Mouse (Mus musculus) bone marrow macrophage, adult 2 months (primary cell): ENCODE measurements around the gene Dis3. TPM values are rescaled to one million over a fixed set of nuclear protein-coding genes. Genes with fewer than 3 reads are reported as not detected.
A peak's percentile ranks its signal among the peaks of the same experiment; 100 is the strongest.

ENCODE experiments used
- H3K27ac ChIP-seq: 2 replicates; pipeline ENCODE4 v1.5.1; 2012; ENCODE audit warnings: low read depth, low read length; ENCODE audit not compliant: insufficient read depth
- H3K4me1 ChIP-seq: 2 replicates; pipeline ENCODE4 v1.6.1; 2012; ENCODE audit warnings: low read length; ENCODE audit not compliant: control insufficient read depth, insufficient read depth
- H3K4me3 ChIP-seq: 2 replicates; pipeline ENCODE4 v1.5.1; 2012; ENCODE audit warnings: mild to moderate bottlenecking, low read length, moderate library complexity; ENCODE audit not compliant: insufficient read depth
- CTCF ChIP-seq: IDR thresholded peaks from 2 replicates; pipeline ENCODE4 v1.5.1; 2012; ENCODE audit warnings: low read depth, mild to moderate bottlenecking, low read length, moderate library complexity
- POLR2A ChIP-seq: IDR thresholded peaks from 2 replicates; pipeline ENCODE4 v1.6.1; 2012; ENCODE audit warnings: mild to moderate bottlenecking, low read depth, low read length, borderline replicate concordance
- polyA plus RNA-seq: library from polyadenylated mRNA; stranded (reverse); fragments of >200 nt; gene quantifications from 2 replicates; pipeline ENCODE4 v1.2.4, GENCODE M21; 2012; ENCODE audit not compliant: missing spikeins, insufficient read depth, insufficient read length

Gene Dis3
- polyA plus RNA-seq, 1 experiment: 16.0 TPM

DNA sequence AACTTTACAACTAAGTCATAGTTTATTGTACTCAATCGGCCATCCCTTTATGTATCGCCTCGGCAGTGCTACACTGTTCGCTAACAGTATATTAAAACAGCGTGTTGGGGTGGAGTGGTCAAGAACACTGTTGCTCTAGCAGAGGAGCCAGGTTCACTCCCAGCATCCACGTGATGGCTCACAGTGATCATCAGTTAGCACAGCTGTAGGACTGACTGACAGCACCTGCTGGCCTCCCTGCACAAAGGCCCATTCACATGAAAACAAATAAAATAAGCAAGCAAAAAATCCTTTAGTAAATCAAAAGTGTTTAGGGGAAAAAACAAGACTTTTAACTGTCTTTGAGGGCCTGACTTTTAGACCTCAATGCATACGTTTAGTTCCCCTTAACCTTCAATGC, 10.6 kb downstream of the Dis3 start:
- no peak for TF ChIP-seq POLR2A
- TF ChIP-seq CTCF: no peak
- H3K27ac ChIP-seq: no peak overlapping the region
- H3K4me3 ChIP-seq: no peak overlapping the region
- peaks cover 2% of the 10 kb centered on the region; the same call in 1 of the 2 replicates for H3K4me1 ChIP-seq

- Histone ChIP-seq H3K4me3 (no peak overlapping the region), H3K27ac (no peak overlapping the region), H3K4me1 (no peaks in the 10 kb centered on the region)
- TF ChIP-seq POLR2A: no peak
- TF ChIP-seq CTCF: no peak
Observed at GRCm38 (mm10) chr14:99071146-99071545, 28.4 kb downstream of the Dis3 start.

- Histone ChIP-seq H3K4me1 (peaks cover 2% of the 10 kb centered on the region), H3K27ac (no peak overlapping the region), H3K4me3 (no peak overlapping the region)
- no peak for TF ChIP-seq POLR2A
- TF ChIP-seq CTCF: no peak
Observed at GRCm38 (mm10) chr14:99063091-99063490, 36.5 kb downstream of the Dis3 start.

DNA sequence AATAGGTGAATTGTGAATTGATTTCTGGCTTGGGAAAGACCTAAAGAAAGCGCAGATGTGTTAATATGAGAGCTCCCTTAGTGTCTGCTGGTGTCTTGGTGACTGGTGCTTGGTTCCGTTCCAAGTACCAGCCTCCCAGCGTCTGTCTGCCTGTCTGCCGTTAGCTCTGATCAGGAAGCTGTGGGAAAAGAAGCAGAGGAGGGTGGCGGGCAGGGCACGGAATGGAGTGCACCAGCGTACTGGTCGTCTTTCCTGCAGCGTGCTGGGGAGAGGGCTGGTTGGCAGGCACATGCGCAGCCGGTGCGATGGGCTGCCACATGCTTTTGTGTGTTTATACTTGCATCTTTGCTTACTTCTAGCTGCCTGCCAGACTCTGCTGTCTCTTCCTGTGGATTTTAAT, 39.0 kb downstream of the Dis3 start:
- Histone ChIP-seq H3K4me1 (peaks cover 4% of the 10 kb centered on the region), H3K27ac (no peak overlapping the region), H3K4me3 (no peak overlapping the region)
- TF ChIP-seq CTCF: no peak
- TF ChIP-seq POLR2A: no peak

GRCm38 (mm10) chr14:99058959-99059586, 40.5 kb downstream of the Dis3 start:
- peaks cover 4% of the 10 kb centered on the region for H3K4me1 ChIP-seq
- no peak overlapping the region for H3K4me3 ChIP-seq
- no peak overlapping the region for H3K27ac ChIP-seq
- TF ChIP-seq POLR2A: no peak
- no peak for TF ChIP-seq CTCF

GRCm38 (mm10) chr14:99046782-99047181, 52.8 kb downstream of the Dis3 start:
- Histone ChIP-seq H3K4me3 (peak overlapping the region; percentile 91), H3K27ac (peak overlapping the region; percentile 55), H3K4me1 (peaks cover 17% of the 10 kb centered on the region)
- TF ChIP-seq CTCF (no peak), POLR2A (no peak)

DNA sequence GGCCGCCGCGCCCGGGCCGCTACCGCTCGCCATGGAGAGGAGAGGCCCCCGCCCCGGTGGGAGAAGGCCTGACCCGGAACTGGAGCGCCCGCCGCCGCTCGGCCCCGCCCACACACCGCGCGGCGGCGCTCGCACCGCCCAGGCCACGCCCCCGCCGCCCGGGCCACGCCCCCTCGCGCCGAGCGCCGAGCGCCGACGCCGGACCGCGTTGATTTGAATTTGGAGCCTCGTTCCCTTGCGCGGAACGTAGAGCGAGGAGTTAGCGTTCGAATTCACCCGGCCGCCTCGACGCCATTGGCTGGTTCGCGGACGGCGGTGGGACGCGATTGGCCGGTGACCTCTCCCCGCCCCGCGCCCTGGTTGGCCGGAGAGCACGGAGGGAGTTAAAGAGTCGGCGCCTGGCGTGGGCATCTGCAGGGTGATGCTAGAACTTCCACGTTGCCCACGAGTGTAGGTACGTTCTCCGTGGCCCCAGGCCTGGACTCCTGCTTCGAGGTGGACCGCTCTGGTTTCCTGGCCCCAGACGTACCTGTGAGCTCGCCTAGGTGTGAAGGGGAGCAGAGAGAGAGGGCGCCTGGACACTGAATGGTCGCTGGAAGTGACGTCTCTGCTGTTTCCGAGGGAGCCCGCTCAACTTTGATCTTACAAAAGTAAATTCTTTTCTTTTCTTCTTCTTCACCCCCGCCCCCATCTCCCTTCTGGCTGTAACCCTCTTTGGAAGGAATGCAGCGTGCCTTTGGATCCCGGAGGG, 53.4 kb downstream of the Dis3 start, which contains the start of the genes Mzt1 and Bora:
Gene Mzt1 (minus strand): TSS at position 104 of the 751 bp plus-strand sequence.
Gene Bora (plus strand): TSS at position 192 of the 751 bp plus-strand sequence.
- Histone ChIP-seq H3K4me1 (peaks cover 22% of the 10 kb centered on the region), H3K27ac (peak within 1 kb of the TSS; percentile 73), H3K4me3 (peak within 1 kb of the TSS; percentile 95)
- no peak for TF ChIP-seq CTCF
- TF ChIP-seq POLR2A: no peak

DNA sequence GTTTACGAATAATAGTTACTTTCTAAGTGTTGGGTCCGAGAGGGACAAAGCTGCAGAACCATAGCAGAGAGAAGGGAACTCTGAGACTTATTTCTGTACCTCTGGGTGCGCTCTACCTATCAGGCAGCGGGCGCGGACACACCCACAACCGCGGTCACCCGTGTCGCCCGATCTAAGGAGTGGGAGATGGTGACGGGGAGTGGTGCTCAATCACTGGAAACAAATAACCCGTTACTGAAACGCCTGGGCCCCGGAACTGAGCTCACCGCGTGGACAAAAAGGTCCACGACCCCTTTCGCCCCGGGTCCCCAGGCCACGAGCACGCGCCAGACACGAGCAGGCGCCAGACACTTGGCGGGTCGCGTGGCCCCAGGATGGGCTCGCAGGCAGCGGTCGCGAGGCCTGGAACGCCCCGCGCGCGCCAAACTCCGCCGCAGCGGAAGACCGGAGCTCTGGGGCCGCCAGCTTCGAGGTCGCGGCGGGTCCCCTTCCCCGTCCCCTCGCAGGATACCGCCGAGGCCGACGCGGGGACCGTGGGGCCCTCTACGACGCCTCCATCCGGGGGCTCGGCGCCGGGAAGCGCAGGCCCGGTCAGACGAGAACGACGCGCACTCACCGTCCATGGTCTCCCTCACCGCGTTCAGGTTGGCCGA, 54.1 kb downstream of the Dis3 start:
- H3K4me1 ChIP-seq: peaks cover 25% of the 10 kb centered on the region
- H3K4me3 ChIP-seq: peak overlapping the region; percentile 95
- H3K27ac ChIP-seq: peak overlapping the region; percentile 73
- TF ChIP-seq POLR2A: no peak
- TF ChIP-seq CTCF: no peak

DNA sequence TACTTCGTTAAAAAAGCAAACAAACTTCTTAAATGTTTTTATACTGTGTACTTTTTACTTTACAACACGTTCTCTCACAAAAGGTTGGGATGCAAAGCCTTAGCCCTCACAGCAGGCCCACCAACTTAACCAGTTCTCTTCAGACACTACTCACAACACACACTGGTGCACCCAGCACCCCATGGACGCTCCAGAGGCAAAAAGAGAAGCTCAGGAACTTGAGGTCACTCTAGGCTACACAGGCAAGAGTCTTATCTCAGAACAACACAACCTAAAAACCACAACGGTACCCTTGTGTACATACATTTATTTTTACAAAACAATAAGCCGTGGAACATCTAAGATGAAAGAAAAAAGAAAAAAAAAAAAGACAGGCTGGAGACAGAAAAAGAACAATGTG, 54.9 kb downstream of the Dis3 start:
- H3K27ac ChIP-seq: 0 out of 2 replicates have a peak overlapping the region, but pooled peaks have one; percentile 12
- peaks cover 25% of the 10 kb centered on the region for H3K4me1 ChIP-seq

More for the DNA sequence above, 54.9 kb downstream of the Dis3 start:
- H3K4me3 ChIP-seq: peak overlapping the region; percentile 95
- TF ChIP-seq POLR2A (no peak), CTCF (no peak)
